Mouse (Mus musculus) lung, postnatal 0 days (tissue): ENCODE data around the gene Cd101.

Experiments
- CTCF ChIP-seq: IDR thresholded peaks from 2 replicates; pipeline ENCODE4 v1.5.1; 2016; ENCODE audit warnings: antibody characterized with exemption, mild to moderate bottlenecking
- EP300 ChIP-seq: IDR thresholded peaks from 2 replicates; pipeline ENCODE4 v1.6.1; 2016; ENCODE audit warnings: antibody characterized with exemption, mild to moderate bottlenecking, control low read depth

GRCm38 (mm10) chr3:101071576-101071975 lies 42.2 kb upstream of the Cd101 start:
- no peak for TF ChIP-seq CTCF
- no peak for TF ChIP-seq EP300
